Mouse (Mus musculus): ENCODE measurements around the gene Eps8l3.
"Not testable (repeated sequence)": the region's sequence is repeated elsewhere in the genome, so short reads cannot be mapped to it uniquely, and the experiment has no call there.

GRCm38 (mm10) chr3:107861483-107861882 lies 15.5 kb upstream of the Eps8l3 start:
- peak in 1 of 3 experiments; percentile 11; a peak in 1 of 6 replicates for TF ChIP-seq CTCF (IDR thresholded peaks at IDR 0.05 in 2 of 3, conservative IDR thresholded peaks at IDR 0.05 in 1 of 3; ENCODE audit: control insufficient read depth in 1 of 3, insufficient read depth in 1 of 3, low read depth in 2 of 3, low read length in 3 of 3, poor library complexity in 1 of 3, severe bottlenecking in 1 of 3)
- TF ChIP-seq POLR2AphosphoS5 (IDR thresholded peaks at IDR 0.05; ENCODE audit: borderline replicate concordance, low read depth, low read length); EP300 (IDR thresholded peaks at IDR 0.05; ENCODE audit: low read depth in 1 of 2, low read length in 2 of 2); ZMIZ1 (IDR thresholded peaks at IDR 0.05; ENCODE audit: low read depth, low read length): not testable (repeated sequence)
